Mouse (Mus musculus): ENCODE measurements at regions not wholly inside any gene's neighbourhood (a gene's known extent, or its start where the extent isn't known, plus 50 kb on each side); places are given as distances from the start of the nearest gene placed in this dataset.

GRCm38 (mm10) chr15:8903651-8904050 is 64.1 kb upstream of the Ranbp3l start:
- H3K4me1 ChIP-seq (replicated peaks; ENCODE audit: control insufficient read depth, insufficient read depth, low read length): no peaks in the 10 kb centered on the region

GRCm38 (mm10) chr15:8897487-8898158 is 70.1 kb upstream of the Ranbp3l start:
- Histone ChIP-seq H3K27me3 (replicated peaks; ENCODE audit: control insufficient read depth, insufficient read depth, low read length) (no peaks in the 10 kb centered on the region), H3K4me3 (ENCODE audit: low read depth, low read length) (no peak overlapping the region), H3K9me3 (ENCODE audit: control insufficient read depth) (no peaks in the 10 kb centered on the region), H3K9ac (ENCODE audit: low read depth, low read length) (no peak overlapping the region), H3K36me3 (ENCODE audit: control insufficient read depth, insufficient read depth) (no peaks in the 10 kb centered on the region), H3K27ac (ENCODE audit: low read depth, low read length) (no peak overlapping the region), H3K4me2 (replicated peaks; ENCODE audit: low read depth) (no peak overlapping the region), H3K4me1 (replicated peaks; ENCODE audit: control insufficient read depth, insufficient read depth, low read length) (no peaks in the 10 kb centered on the region)
- TF ChIP-seq CTCF (IDR thresholded peaks at IDR 0.05; ENCODE audit: low read depth): no peak
- no peak for ATAC-seq
- 52% methylated on average over 11 of the region's 11 CpGs for WGBS

More at GRCm38 (mm10) chr15:8903651-8904050, 64.1 kb upstream of the Ranbp3l start:
- H3K27me3 ChIP-seq (replicated peaks; ENCODE audit: control insufficient read depth, insufficient read depth, low read length): no peaks in the 10 kb centered on the region
- no peak overlapping the region for H3K4me3 ChIP-seq (ENCODE audit: low read depth, low read length)
- no peaks in the 10 kb centered on the region for H3K9me3 ChIP-seq (ENCODE audit: control insufficient read depth)
- no peaks in the 10 kb centered on the region for H3K36me3 ChIP-seq (ENCODE audit: control insufficient read depth, insufficient read depth)
- H3K9ac ChIP-seq (ENCODE audit: low read depth, low read length): no peak overlapping the region
- 58% methylated on average over 2 of the region's 2 CpGs for WGBS
- no peak for ATAC-seq
- no peak for TF ChIP-seq CTCF (IDR thresholded peaks at IDR 0.05; ENCODE audit: low read depth)
- no peak overlapping the region for H3K4me2 ChIP-seq (replicated peaks; ENCODE audit: low read depth)
- no peak overlapping the region for H3K27ac ChIP-seq (ENCODE audit: low read depth, low read length)

GRCm38 (mm10) chr15:8896856-8897255 is 70.9 kb upstream of the Ranbp3l start:
- WGBS: 78% methylated on average over 2 of the region's 2 CpGs
- TF ChIP-seq CTCF (IDR thresholded peaks at IDR 0.05; ENCODE audit: low read depth): no peak
- ATAC-seq: no peak
- H3K4me1 ChIP-seq (replicated peaks; ENCODE audit: control insufficient read depth, insufficient read depth, low read length): no peaks in the 10 kb centered on the region
- H3K36me3 ChIP-seq (ENCODE audit: control insufficient read depth, insufficient read depth): no peaks in the 10 kb centered on the region
- no peak overlapping the region for H3K4me3 ChIP-seq (ENCODE audit: low read depth, low read length)
- no peak overlapping the region for H3K27ac ChIP-seq (ENCODE audit: low read depth, low read length)
- H3K9me3 ChIP-seq (ENCODE audit: control insufficient read depth): no peaks in the 10 kb centered on the region
- no peaks in the 10 kb centered on the region for H3K27me3 ChIP-seq (replicated peaks; ENCODE audit: control insufficient read depth, insufficient read depth, low read length)
- no peak overlapping the region for H3K4me2 ChIP-seq (replicated peaks; ENCODE audit: low read depth)
- H3K9ac ChIP-seq (ENCODE audit: low read depth, low read length): no peak overlapping the region

GRCm38 (mm10) chr15:8896391-8896790 is 71.4 kb upstream of the Ranbp3l start:
- Histone ChIP-seq H3K27me3 (replicated peaks; ENCODE audit: control insufficient read depth, insufficient read depth, low read length) (no peaks in the 10 kb centered on the region), H3K27ac (ENCODE audit: low read depth, low read length) (no peak overlapping the region), H3K4me2 (replicated peaks; ENCODE audit: low read depth) (no peak overlapping the region), H3K9me3 (ENCODE audit: control insufficient read depth) (no peaks in the 10 kb centered on the region), H3K36me3 (ENCODE audit: control insufficient read depth, insufficient read depth) (no peaks in the 10 kb centered on the region), H3K9ac (ENCODE audit: low read depth, low read length) (no peak overlapping the region), H3K4me1 (replicated peaks; ENCODE audit: control insufficient read depth, insufficient read depth, low read length) (no peaks in the 10 kb centered on the region), H3K4me3 (ENCODE audit: low read depth, low read length) (no peak overlapping the region)
- no peak for TF ChIP-seq CTCF (IDR thresholded peaks at IDR 0.05; ENCODE audit: low read depth)
- 88% methylated on average over 12 of the region's 12 CpGs for WGBS
- ATAC-seq: no peak

- H3K9me3 ChIP-seq (ENCODE audit: control insufficient read depth): no peaks in the 10 kb centered on the region
- no peaks in the 10 kb centered on the region for H3K4me1 ChIP-seq (replicated peaks; ENCODE audit: control insufficient read depth, insufficient read depth, low read length)
- TF ChIP-seq CTCF (IDR thresholded peaks at IDR 0.05; ENCODE audit: low read depth): no peak
- H3K27me3 ChIP-seq (replicated peaks; ENCODE audit: control insufficient read depth, insufficient read depth, low read length): no peaks in the 10 kb centered on the region
- 96% methylated on average over 3 of the region's 3 CpGs for WGBS
- ATAC-seq: no peak
- no peak overlapping the region for H3K27ac ChIP-seq (ENCODE audit: low read depth, low read length)
- H3K9ac ChIP-seq (ENCODE audit: low read depth, low read length): no peak overlapping the region
- no peak overlapping the region for H3K4me3 ChIP-seq (ENCODE audit: low read depth, low read length)
- H3K4me2 ChIP-seq (replicated peaks; ENCODE audit: low read depth): no peak overlapping the region
- no peaks in the 10 kb centered on the region for H3K36me3 ChIP-seq (ENCODE audit: control insufficient read depth, insufficient read depth)
These were observed 82.2 kb upstream of the Ranbp3l start for GRCm38 (mm10) chr15:8885585-8885984.

GRCm38 (mm10) chr15:8884608-8885467 is 82.9 kb upstream of the Ranbp3l start:
- Histone ChIP-seq H3K9me3 (ENCODE audit: control insufficient read depth) (no peaks in the 10 kb centered on the region), H3K4me1 (replicated peaks; ENCODE audit: control insufficient read depth, insufficient read depth, low read length) (no peaks in the 10 kb centered on the region), H3K9ac (ENCODE audit: low read depth, low read length) (no peak overlapping the region), H3K4me2 (replicated peaks; ENCODE audit: low read depth) (no peak overlapping the region), H3K36me3 (ENCODE audit: control insufficient read depth, insufficient read depth) (no peaks in the 10 kb centered on the region), H3K27ac (ENCODE audit: low read depth, low read length) (no peak overlapping the region), H3K4me3 (ENCODE audit: low read depth, low read length) (no peak overlapping the region), H3K27me3 (replicated peaks; ENCODE audit: control insufficient read depth, insufficient read depth, low read length) (no peaks in the 10 kb centered on the region)
- 66% methylated on average over 18 of the region's 18 CpGs for WGBS
- TF ChIP-seq CTCF (IDR thresholded peaks at IDR 0.05; ENCODE audit: low read depth): peak; percentile 53
- ATAC-seq: no peak

Data from intestine, postnatal 0 days (tissue).